Mouse (Mus musculus) lung, embryonic 15.5 days (tissue): ENCODE results near the gene Arhgap15. TPM values are rescaled to one million over a fixed set of nuclear protein-coding genes. Genes with fewer than 3 reads are reported as not detected.

ENCODE experiments used
- polyA plus RNA-seq: library from polyadenylated mRNA; unstranded; fragments of >200 nt; fragmentation: Nextera tagmentation; extraction: Ambion mirVana; gene quantifications from 2 replicates; pipeline ENCODE4 v1.2.1, GENCODE M21; 2015

Arhgap15 gene
- polyA plus RNA-seq, 1 experiment from 2014 or later = 2.4 TPM

Other genes with a start within 250 kb of the Arhgap15 start
- gene Kynu, start 193.5 kb upstream of the Arhgap15 start, polyA plus RNA-seq = 0.19 and 0.31 TPM in 2 replicates